Mouse (Mus musculus): ENCODE measurements around the gene Fbxl14.

- TF ChIP-seq CTCF (IDR thresholded peaks at IDR 0.05; ENCODE audit: low read depth) (no peak), EP300 (IDR thresholded peaks at IDR 0.05; ENCODE audit: low read depth) (no peak)
These were observed 11.1 kb downstream of the Fbxl14 start for GRCm38 (mm10) chr6:119490549-119490948.
